Mouse (Mus musculus): ENCODE measurements at regions not wholly inside any gene's neighbourhood (a gene's known extent, or its start where the extent isn't known, plus 50 kb on each side); places are given as distances from the start of the nearest gene placed in this dataset.

GRCm38 (mm10) chr15:59262380-59262779, 373.3 kb downstream of the Gm49356 start:
- TF ChIP-seq CTCF (IDR thresholded peaks at IDR 0.05; ENCODE audit: control insufficient read depth, insufficient read depth, insufficient read length): no peak
- no peak for TF ChIP-seq MAX (IDR thresholded peaks at IDR 0.05)
- no peak for TF ChIP-seq CEBPB (IDR thresholded peaks at IDR 0.05; ENCODE audit: low read depth)
- TF ChIP-seq USF1 (IDR thresholded peaks at IDR 0.05; ENCODE audit: low read depth): no peak

Data from C2C12 (cell line).